Mouse (Mus musculus): ENCODE results near the gene Apmap.
"Not testable (repeated sequence)": the region's sequence is repeated elsewhere in the genome, so short reads cannot be mapped to it uniquely, and the experiment has no call there.

The Apmap gene

GRCm38 (mm10) chr2:150621698-150622097 lies 13.3 kb upstream of the Apmap start:
- no peak for DNase-seq (ENCODE audit: extremely low spot score)

- no peak for DNase-seq (ENCODE audit: extremely low spot score)
Observed at GRCm38 (mm10) chr2:150610097-150610496, 1.7 kb upstream of the Apmap start.

- DNase-seq (ENCODE audit: extremely low spot score): peak; percentile 74
Observed at GRCm38 (mm10) chr2:150608872-150609560, 649 bp upstream of the Apmap start.

- DNase-seq (ENCODE audit: extremely low spot score): no peak
Observed at GRCm38 (mm10) chr2:150607086-150607485, 1.3 kb downstream of the Apmap start.

- DNase-seq (ENCODE audit: extremely low spot score): no peak
Observed at GRCm38 (mm10) chr2:150604802-150605201, 3.6 kb downstream of the Apmap start.

GRCm38 (mm10) chr2:150602166-150602565 lies 6.2 kb downstream of the Apmap start:
- DNase-seq (ENCODE audit: extremely low spot score): no peak

- no peak for DNase-seq (ENCODE audit: extremely low spot score)
Observed at GRCm38 (mm10) chr2:150600263-150600662, 8.1 kb downstream of the Apmap start.

- no peak for DNase-seq (ENCODE audit: extremely low spot score)
Observed at GRCm38 (mm10) chr2:150595411-150596190, 12.8 kb downstream of the Apmap start.

- no peak for DNase-seq (ENCODE audit: extremely low spot score)
Observed at GRCm38 (mm10) chr2:150589076-150589475, 19.3 kb downstream of the Apmap start.

- DNase-seq (ENCODE audit: extremely low spot score): no peak
Observed at GRCm38 (mm10) chr2:150579628-150580027, 28.7 kb downstream of the Apmap start.

- no peak for DNase-seq (ENCODE audit: extremely low spot score)
Observed at GRCm38 (mm10) chr2:150578603-150579002, 29.8 kb downstream of the Apmap start.

- no peak for DNase-seq (ENCODE audit: extremely low spot score)
Observed at GRCm38 (mm10) chr2:150576256-150576655, 32.1 kb downstream of the Apmap start.

- DNase-seq (ENCODE audit: extremely low spot score): no peak
Observed at GRCm38 (mm10) chr2:150572463-150572862, 35.9 kb downstream of the Apmap start.

GRCm38 (mm10) chr2:150570761-150571160 lies 37.6 kb downstream of the Apmap start:
- DNase-seq (ENCODE audit: extremely low spot score): no peak

GRCm38 (mm10) chr2:150569847-150570590 lies 38.3 kb downstream of the Apmap start, which contains the start of gene Cst7:
Cst7 (plus strand) TSS chr2:150570415.
- no peak for DNase-seq (ENCODE audit: extremely low spot score)

- no peak for DNase-seq (ENCODE audit: extremely low spot score)
Observed at GRCm38 (mm10) chr2:150567051-150567450, 41.3 kb downstream of the Apmap start.

GRCm38 (mm10) chr2:150558568-150558967 lies 49.8 kb downstream of the Apmap start:
- DNase-seq (ENCODE audit: extremely low spot score): peak; percentile 20

- not testable (repeated sequence) for DNase-seq (ENCODE audit: extremely low spot score)
Observed at GRCm38 (mm10) chr2:150549576-150549975, 58.8 kb downstream of the Apmap start.

Measured in embryo, embryonic 9.5 days (tissue).